Mouse (Mus musculus): Measurements from ENCODE around the gene Lmo4. TPM values are rescaled to one million over a fixed set of nuclear protein-coding genes. Genes with fewer than 3 reads are reported as not detected.

Lmo4 gene
- polyA plus RNA-seq, 1 experiment = 304 TPM

DNA sequence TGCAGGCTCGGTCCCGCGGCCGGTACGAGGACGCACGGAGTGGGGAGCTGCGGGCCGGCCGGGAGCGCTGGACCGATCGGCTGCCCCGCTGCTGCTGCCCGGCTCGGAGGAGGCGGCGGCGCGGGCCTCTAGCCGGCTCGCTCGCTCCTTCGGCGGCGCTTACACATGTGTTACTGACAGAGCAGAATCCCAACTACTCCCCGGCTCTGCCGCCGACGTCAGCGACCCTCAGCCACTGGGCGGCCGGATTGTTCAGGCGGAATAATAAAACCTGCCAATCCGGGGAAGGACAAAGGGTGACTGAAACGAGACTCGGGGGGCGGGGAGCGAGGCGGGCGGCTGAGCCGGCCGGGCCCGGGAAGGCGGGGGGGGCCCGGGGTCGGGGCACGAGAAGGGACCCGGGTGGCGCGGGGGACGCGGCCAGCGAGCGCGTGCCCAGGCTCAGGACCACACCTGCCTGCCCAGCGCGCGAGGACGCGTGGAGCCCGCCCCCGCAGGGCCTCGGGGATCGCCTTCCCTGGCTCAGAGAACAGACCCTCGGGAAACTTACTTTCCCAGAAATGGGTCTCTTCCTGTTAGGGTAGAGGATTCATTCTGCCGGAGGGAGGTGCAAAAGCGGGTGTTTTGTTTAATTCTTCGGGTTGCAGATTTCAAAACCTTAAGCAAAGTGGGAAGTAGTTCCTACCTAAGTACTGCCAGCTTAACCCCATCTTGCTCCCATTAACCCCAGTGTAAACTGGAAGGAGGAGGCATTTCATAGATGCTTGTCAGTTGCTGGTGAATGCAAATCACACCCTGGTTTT lies 532 bp upstream of the Lmo4 start:
- DNase-seq (ENCODE audit: extremely low spot score in 1 of 2, low spot score in 1 of 2) = peak; percentile 92 to 96

GRCm38 (mm10) chr3:144203988-144204412 lies 1.0 kb downstream of the Lmo4 start:
- peak in 1 of 2 experiments; percentile 21 for DNase-seq (ENCODE audit: extremely low spot score in 1 of 2, low spot score in 1 of 2)

- peak in 1 of 2 experiments; percentile 43 for DNase-seq (ENCODE audit: extremely low spot score in 1 of 2, low spot score in 1 of 2)
Measured at GRCm38 (mm10) chr3:144203259-144203987, 1.6 kb downstream of the Lmo4 start.

- no peak for DNase-seq (ENCODE audit: extremely low spot score in 1 of 2, low spot score in 1 of 2)
Measured at GRCm38 (mm10) chr3:144202574-144203258, 2.3 kb downstream of the Lmo4 start.

DNA sequence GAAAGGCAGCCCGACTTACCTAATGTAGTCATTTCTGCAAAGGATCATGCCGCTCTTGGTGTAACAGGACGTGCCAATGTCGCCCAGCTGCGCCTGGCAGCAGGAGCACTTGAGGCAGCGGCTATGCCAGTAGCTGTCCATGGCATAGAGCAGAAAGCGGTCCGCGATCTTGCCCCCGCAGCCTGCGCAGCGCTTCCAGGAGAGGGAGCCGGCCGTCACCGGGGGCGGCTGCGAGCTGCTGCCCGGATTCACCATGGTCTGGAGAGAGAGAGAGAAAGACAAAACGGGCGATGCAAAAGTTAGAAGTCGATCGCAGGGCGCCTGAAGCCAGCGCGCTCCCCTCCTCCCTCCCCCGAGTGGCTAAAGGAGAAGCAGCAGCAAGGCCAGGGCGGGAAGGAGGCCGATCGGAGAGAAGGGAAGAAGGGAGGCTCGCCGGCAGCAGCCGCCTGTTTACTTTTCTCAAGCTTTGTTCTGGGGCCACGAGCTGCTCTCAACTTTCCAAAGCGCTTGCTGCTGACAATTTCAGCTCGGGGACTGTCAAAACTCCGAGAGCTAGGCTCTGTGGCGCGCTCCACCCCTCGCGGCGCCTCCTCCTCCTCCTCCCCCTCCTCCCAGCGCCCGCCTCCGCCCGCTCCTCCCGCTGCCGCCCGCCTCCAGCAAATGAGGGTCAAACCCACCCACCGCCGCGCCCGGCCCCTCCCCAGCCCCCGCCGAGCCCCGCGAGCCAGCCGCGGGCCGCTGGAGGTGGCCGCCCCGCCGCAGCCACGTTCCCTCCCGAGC lies 3.0 kb downstream of the Lmo4 start:
- DNase-seq (ENCODE audit: extremely low spot score in 1 of 2, low spot score in 1 of 2) = peak in 1 of 2 experiments; percentile 72

- peak in 1 of 2 experiments; percentile 13 for DNase-seq (ENCODE audit: extremely low spot score in 1 of 2, low spot score in 1 of 2)
Measured at GRCm38 (mm10) chr3:144185327-144186152, 19.5 kb downstream of the Lmo4 start.

DNA sequence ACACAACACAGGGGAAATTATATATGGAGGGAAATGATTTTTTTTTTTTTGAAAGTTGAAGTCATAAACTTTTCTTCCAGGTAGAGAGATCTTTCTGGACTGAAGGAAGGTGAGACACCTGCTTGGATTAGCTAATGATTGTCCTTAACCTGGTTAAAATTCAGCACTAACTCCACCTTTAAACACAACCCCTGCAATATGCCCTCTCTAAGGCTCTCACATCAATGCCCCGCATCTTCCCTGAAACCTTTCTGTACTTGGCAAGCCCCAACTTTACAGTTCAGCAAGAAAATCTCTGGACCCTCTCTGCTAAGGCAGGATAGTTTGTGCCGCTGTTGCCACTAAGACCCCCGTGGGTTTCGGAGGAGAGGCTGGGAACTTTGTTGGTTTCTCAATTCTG lies 20.1 kb downstream of the Lmo4 start:
- no peak for DNase-seq (ENCODE audit: extremely low spot score in 1 of 2, low spot score in 1 of 2)

- DNase-seq (ENCODE audit: extremely low spot score in 1 of 2, low spot score in 1 of 2) = no peak
Measured at GRCm38 (mm10) chr3:144182229-144182628, 22.8 kb downstream of the Lmo4 start.

DNA sequence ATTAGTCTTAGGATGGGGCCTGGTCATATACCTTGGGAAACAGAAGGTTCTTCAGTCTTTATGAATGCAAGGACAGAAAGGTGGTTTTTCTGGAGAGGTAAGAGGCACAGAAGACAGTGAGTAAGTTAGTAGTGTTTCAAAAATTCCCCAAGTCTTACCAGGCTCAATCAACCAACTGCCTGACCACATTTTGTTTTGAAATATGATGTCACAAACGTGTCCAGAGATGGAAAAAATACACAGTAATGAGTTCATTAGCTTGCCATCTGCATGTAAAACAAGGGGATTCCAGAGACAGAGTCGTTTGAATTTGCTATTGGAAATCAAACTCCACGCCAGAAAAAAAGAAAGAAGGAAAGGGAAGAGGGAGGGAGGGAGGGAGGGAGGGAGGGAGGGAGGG lies 26.1 kb downstream of the Lmo4 start:
- no peak for DNase-seq (ENCODE audit: extremely low spot score in 1 of 2, low spot score in 1 of 2)

DNA sequence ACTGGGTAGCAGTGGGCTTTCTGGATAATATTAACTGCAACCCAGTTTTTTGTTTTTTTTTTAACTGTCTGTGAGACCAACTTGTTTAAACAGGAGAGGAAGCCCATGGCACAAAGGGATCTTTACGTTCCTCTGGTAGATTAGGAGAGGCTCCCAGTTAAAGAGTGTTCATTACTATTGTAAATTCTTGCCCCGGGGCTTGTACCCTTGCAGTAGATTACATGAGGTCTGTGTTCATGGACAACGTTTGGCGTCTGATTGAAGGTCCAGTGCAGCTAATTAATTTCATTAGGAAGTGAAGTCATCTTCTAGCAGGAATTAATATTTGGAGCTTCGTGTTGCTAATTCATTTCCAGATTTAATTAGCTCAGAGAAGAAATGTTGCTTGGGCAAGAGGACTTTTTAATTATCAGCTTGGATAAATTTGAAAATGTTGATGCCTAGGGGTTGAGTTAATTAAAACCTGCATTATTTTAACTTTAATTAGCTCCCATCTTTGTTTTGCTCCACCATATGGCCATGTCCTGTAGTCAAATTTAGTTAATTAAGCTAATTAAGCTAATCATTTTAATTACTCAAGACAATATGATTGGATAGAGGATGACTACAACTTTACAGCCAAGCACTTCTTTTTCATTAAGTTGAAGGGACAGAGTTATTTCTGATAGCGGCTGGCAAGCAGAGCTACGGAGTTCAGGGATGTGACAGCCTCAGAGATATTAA lies 31.0 kb downstream of the Lmo4 start:
- no peak for DNase-seq (ENCODE audit: extremely low spot score in 1 of 2, low spot score in 1 of 2)

DNA sequence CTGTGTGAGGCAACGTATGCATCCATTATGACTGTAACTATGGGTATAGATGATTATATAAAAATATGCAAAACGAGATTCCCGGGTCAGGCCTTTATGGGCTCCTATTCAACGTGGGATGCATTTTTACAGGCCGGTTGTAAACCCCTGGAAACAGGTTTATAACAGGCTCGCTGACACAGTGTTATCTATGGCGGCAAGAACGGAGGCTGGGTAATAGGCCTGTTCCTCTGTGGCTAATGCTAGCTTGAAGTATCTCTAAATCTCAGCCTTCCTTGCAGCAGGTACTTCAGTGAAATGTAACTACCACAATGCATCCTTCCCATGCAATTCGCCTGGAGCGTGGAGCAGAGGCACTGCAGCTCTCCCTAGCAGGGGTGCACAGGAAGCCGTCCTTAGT lies 31.9 kb downstream of the Lmo4 start:
- no peak for DNase-seq (ENCODE audit: extremely low spot score in 1 of 2, low spot score in 1 of 2)

DNA sequence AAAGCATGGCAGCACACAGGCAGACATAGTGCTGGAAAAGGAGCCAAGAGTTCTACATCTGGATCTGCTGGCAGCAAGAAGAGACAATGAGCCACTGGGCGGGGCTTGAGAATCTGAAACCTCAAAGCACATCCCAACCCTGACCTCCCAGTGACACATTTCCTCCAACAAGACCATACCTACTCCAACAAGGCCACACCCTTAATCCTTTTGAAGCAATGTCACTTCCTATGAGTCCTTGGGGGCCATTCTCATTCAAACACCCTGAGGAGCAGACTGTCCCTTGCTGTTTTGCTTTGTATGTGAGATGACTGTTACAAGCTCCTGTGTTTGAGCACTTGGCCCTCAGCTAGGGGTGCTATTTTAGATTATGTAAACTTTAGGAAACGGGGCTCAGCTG lies 33.3 kb downstream of the Lmo4 start:
- DNase-seq (ENCODE audit: extremely low spot score in 1 of 2, low spot score in 1 of 2) = no peak

GRCm38 (mm10) chr3:144170539-144170938 lies 34.5 kb downstream of the Lmo4 start:
- no peak for DNase-seq (ENCODE audit: extremely low spot score in 1 of 2, low spot score in 1 of 2)

GRCm38 (mm10) chr3:144166439-144167155 lies 38.4 kb downstream of the Lmo4 start:
- peak in 1 of 2 experiments; percentile 39 for DNase-seq (ENCODE audit: extremely low spot score in 1 of 2, low spot score in 1 of 2)

DNA sequence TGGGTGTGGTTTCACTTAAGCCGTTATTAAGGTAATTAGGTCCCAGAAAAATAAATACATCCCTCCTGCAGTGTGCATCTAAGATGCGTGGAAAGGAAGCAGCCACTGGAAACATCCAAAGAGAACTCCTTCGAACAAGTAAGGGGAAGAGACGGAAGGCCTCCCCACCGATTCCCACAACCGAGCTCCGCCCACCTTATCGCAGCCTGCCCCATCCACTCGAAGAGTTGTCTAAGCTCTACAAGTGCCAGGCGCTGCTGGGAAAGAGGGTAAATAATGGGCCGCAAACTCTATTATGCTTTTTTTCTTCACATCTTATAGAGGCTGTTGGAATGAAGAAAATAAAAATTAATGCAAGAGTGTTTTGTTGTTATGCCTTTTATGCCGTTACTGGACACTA lies 39.6 kb downstream of the Lmo4 start:
- no peak for DNase-seq (ENCODE audit: extremely low spot score in 1 of 2, low spot score in 1 of 2)

DNA sequence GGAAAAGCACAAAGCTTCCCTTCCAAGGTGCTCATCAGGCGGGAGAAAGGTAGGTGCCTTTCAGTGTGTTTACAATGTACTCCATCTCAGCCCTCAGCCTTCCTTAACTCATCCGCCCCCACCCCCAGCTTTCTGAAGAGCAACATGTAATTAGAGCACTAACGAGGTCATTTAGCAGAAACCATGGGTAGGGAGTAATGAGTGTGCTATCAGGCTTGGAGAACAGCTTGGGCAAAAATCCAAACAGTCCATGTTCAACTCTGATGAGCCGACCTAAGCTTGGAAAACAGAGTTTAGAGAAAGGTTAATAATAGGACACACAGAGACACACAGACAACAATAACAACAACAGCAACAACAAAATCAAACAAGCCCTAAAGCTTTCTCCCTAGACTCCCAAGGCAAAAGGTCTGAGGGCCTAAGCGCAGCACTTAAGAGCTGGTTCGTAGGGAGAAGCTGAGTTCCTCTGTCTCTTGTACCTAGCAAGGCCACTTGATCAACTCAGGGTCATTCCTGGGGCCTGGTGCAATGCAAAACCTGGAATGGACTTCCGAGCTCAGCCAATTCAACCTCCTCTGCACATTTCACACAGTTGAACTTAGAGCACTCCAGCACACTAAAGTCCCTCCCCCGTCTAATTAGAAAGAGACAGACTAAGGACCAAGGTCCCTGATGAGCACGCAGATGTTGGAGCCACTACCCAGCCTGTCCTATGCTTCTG lies 40.2 kb downstream of the Lmo4 start:
- no peak for DNase-seq (ENCODE audit: extremely low spot score in 1 of 2, low spot score in 1 of 2)

- no peak for DNase-seq (ENCODE audit: extremely low spot score in 1 of 2, low spot score in 1 of 2)
Measured at GRCm38 (mm10) chr3:144163718-144164117, 41.3 kb downstream of the Lmo4 start.

DNA sequence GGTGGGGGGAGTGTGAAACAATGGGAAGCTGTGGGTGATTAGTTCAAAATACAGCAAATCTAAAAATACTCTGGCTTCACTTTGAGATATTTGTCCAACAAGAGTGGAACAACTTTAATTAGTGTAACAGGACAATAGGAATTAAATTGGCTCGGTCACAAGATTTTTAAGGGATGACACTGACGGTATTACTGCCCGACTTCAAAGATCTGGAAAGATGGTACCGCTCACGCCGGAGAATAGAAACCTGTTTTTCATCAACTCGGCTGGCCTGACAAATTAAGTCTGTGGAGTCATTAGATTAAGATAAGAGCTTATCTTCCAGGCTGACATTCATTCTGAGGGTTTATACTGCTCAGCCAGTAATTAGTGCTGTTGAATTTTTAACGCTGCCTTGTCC lies 42.9 kb downstream of the Lmo4 start:
- no peak for DNase-seq (ENCODE audit: extremely low spot score in 1 of 2, low spot score in 1 of 2)

Measured in frontal cortex, adult 2 months (tissue).